Mouse (Mus musculus): ENCODE measurements around the gene Zfp831.

Gene Zfp831

GRCm38 (mm10) chr2:174644975-174645374 is 1.6 kb downstream of the Zfp831 start:
- DNase-seq (ENCODE audit: low spot score in 2 of 2), result no peak

- DNase-seq (ENCODE audit: low spot score in 2 of 2), result no peak
These were observed 9.5 kb downstream of the Zfp831 start for GRCm38 (mm10) chr2:174652864-174653263.

GRCm38 (mm10) chr2:174655341-174655740 is 12.0 kb downstream of the Zfp831 start:
- DNase-seq (ENCODE audit: low spot score in 2 of 2), result no peak

GRCm38 (mm10) chr2:174658229-174658844 is 15.0 kb downstream of the Zfp831 start:
- DNase-seq (ENCODE audit: low spot score in 2 of 2), result peak in 1 of 2 experiments; percentile 38

- DNase-seq (ENCODE audit: low spot score in 2 of 2), result no peak
These were observed 16.5 kb downstream of the Zfp831 start for GRCm38 (mm10) chr2:174659874-174660273.

GRCm38 (mm10) chr2:174660321-174660720 is 17.0 kb downstream of the Zfp831 start:
- no peak for DNase-seq (ENCODE audit: low spot score in 2 of 2)

GRCm38 (mm10) chr2:174661436-174662171 is 18.3 kb downstream of the Zfp831 start:
- no peak for DNase-seq (ENCODE audit: low spot score in 2 of 2)

GRCm38 (mm10) chr2:174662593-174662992 is 19.3 kb downstream of the Zfp831 start:
- DNase-seq (ENCODE audit: low spot score in 2 of 2), result no peak

GRCm38 (mm10) chr2:174665404-174665803 is 22.1 kb downstream of the Zfp831 start:
- no peak for DNase-seq (ENCODE audit: low spot score in 2 of 2)

GRCm38 (mm10) chr2:174668806-174669205 is 25.5 kb downstream of the Zfp831 start:
- DNase-seq (ENCODE audit: low spot score in 2 of 2), result no peak

- DNase-seq (ENCODE audit: low spot score in 2 of 2), result peak; percentile 14 to 31
These were observed 29.3 kb downstream of the Zfp831 start for GRCm38 (mm10) chr2:174672506-174673190.

- DNase-seq (ENCODE audit: low spot score in 2 of 2), result peak; percentile 65 to 78
These were observed 30.4 kb downstream of the Zfp831 start for GRCm38 (mm10) chr2:174673592-174674286.

- DNase-seq (ENCODE audit: low spot score in 2 of 2), result no peak
These were observed 31.1 kb downstream of the Zfp831 start for GRCm38 (mm10) chr2:174674287-174675045.

GRCm38 (mm10) chr2:174675642-174676041 is 32.3 kb downstream of the Zfp831 start:
- peak; percentile 23 to 63 for DNase-seq (ENCODE audit: low spot score in 2 of 2)

- DNase-seq (ENCODE audit: low spot score in 2 of 2), result no peak
These were observed 58.0 kb downstream of the Zfp831 start for GRCm38 (mm10) chr2:174701351-174701750.

- DNase-seq (ENCODE audit: low spot score in 2 of 2), result no peak
These were observed 63.8 kb downstream of the Zfp831 start for GRCm38 (mm10) chr2:174707101-174707500.

GRCm38 (mm10) chr2:174708587-174708986 is 65.3 kb downstream of the Zfp831 start:
- DNase-seq (ENCODE audit: low spot score in 2 of 2), result no peak

GRCm38 (mm10) chr2:174710185-174710584 is 66.9 kb downstream of the Zfp831 start:
- no peak for DNase-seq (ENCODE audit: low spot score in 2 of 2)

GRCm38 (mm10) chr2:174712043-174712442 is 68.7 kb downstream of the Zfp831 start:
- DNase-seq (ENCODE audit: low spot score in 2 of 2), result no peak

- no peak for DNase-seq (ENCODE audit: low spot score in 2 of 2)
These were observed 72.6 kb downstream of the Zfp831 start for GRCm38 (mm10) chr2:174715938-174716337.

GRCm38 (mm10) chr2:174717857-174718256 is 74.5 kb downstream of the Zfp831 start:
- no peak for DNase-seq (ENCODE audit: low spot score in 2 of 2)

Measured in spleen, postnatal 14 days (tissue).